Mouse (Mus musculus) monocyte, adult 2 months (primary cell): ENCODE data around the gene Trappc6a.

ENCODE experiments used
- DNase-seq, 2 experiments: peaks; one replicate each; pipeline ENCODE4 v3.0.0; 2022; ENCODE audit warnings: low spot score in 2 of 2, low read depth in 1 of 2

Gene Trappc6a

DNA sequence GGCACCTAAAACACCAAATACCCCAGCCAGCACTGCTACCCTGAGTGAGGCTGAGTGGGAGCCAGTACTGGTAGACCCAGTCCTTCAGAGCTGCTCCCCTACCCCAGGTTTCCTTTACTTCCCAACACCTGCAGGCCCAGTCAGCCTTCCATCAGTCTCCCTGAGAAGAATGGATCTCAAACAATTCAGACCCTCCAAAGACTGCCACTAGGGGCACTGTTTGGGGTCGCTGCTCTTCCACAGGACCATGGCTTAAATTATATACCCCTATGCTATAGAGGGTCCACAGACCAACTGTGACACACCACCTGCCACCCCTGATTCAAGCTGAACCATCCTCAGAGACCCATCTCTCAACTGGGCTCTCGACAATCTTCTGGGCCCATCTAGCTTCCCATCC lies 50.8 kb downstream of the Trappc6a start:
- no peak for DNase-seq

DNA sequence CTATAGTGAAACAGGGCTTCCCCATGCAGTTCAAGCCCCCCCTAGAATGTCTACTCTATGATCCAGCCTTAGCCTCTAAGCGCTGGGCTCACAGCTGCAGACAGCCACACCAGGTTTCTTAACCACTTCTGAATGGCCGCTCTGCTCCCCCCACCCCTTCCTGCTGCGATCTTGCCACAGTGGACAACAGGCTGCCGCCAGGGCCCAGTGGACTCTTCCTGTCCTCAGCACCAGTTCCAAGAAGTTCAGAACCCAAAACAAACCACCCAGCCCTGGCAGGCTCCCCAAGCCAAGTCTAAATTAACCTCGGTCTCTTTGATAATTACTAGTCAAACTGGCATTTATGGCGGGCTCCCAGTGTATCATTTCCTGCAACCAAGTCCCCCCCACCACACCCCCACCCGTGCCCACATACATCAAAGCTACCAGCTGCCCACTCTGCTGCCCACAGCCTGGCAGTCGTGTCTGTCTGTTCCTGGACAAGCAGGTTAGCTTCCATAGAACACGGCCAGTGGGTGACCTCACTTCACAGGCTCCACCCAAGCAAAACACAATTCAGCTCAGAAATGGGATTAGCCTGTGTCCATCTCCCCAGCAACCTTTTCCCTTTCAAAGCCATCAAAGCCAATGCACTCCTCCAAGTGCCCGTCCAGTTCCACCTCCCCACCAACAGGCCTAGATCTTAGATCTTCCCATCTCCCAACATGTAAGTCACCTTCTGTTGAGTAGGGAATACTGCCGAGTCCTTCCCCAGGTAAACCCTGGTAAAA lies 52.5 kb downstream of the Trappc6a start:
- no peak for DNase-seq

DNA sequence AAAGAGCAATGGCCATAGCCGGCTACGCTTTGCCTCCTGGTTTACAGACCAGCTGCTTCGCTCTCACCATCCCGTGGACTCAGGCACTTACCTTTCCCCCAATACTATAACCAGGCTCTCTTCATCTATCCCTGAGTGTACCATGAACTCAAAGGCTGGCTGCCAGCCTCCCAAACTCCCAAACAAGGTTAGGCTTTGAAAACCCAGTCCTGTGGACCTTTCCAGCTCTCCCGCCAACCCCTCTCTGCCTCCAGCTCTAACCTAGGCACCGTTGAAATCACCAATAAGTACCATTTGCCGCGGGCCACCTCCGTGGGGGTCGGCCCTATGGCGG lies 53.2 kb downstream of the Trappc6a start:
- DNase-seq = peak in 1 of 2 experiments; percentile 8

DNA sequence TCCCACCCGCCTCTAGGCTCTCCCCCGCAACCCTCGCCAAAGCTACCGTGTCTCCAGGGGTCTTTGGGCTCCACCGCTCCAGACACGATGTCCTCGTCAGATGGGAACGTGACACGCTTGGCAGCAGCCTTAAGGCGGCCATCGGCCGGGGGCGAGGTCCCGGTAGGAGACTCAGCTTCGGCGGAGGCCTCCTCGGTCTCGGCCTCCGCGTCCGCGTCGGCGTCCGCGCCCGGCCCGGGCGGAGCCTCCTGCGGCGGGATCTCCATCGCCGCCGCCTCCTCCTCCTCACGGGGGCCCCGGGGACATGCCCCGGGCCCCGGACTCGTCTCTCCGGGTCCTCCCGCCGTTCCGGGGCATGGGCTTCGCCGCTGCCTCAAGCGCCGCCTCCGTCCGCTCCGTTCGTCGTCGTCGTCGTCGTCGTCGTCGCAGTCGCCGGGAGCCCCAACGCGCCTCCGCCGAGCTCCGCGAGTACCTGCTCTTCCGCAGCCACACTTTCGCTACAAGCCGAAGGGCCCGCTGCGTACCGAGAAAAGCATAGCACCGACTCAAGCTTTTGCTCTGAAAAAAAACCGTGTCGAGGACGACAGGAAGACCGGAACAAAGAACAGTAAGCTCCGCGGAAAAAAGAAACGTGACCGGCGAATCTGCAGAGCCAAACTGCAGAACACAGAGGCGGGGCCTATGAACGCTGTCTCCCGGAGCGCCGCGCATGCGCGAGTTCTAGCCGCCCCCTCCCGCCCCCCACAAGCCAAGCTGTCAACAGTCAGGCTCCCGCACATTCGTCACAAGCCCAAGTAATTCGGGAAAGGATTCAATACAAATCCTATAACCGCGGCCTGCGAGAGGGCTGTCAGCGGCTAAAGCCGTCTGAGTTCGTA lies 53.8 kb downstream of the Trappc6a start:
- DNase-seq = peak; percentile 66 to 82

GRCm38 (mm10) chr7:19562643-19563410 lies 54.6 kb downstream of the Trappc6a start, which contains the start of gene Ppp1r37:
Ppp1r37 (minus strand) TSS chr7:19563076.
- no peak for DNase-seq

- DNase-seq = no peak
Observed at GRCm38 (mm10) chr7:19563884-19564283, 55.7 kb downstream of the Trappc6a start.

GRCm38 (mm10) chr7:19564455-19564854 lies 56.3 kb downstream of the Trappc6a start:
- DNase-seq = no peak
